Mouse (Mus musculus) stomach, embryonic 16.5 days (tissue): Measurements from ENCODE around the gene Lmx1b. TPM values are rescaled to one million over a fixed set of nuclear protein-coding genes. Genes with fewer than 3 reads are reported as not detected.

Experiments used
- ATAC-seq: fragments of 200-750 bp; cut with Nextera tagmentation; 2 replicates; pipeline ENCODE4 v1.8.0; 2017; ENCODE audit warnings: moderate number of reproducible peaks, moderate TSS enrichment; ENCODE audit not compliant: insufficient read depth, low FRiP score
- H3K27ac ChIP-seq: fragments of 300-500 bp; sonication (generic); 2 replicates; pipeline ENCODE4 v1.5.1; 2014; ENCODE audit warnings: low read length
- H3K27me3 ChIP-seq: fragments of 300-500 bp; sonication (generic); 2 replicates; pipeline ENCODE4 v1.6.1; 2014; ENCODE audit warnings: low read length, control low read depth, mixed read lengths; ENCODE audit not compliant: control insufficient read depth, insufficient read depth
- H3K36me3 ChIP-seq: fragments of 300-500 bp; sonication (generic); 2 replicates; pipeline ENCODE4 v1.6.1; 2014; ENCODE audit warnings: low read length; ENCODE audit not compliant: control insufficient read depth, insufficient read depth
- H3K4me1 ChIP-seq: fragments of 300-500 bp; sonication (generic); 2 replicates; pipeline ENCODE4 v1.6.1; 2014; ENCODE audit warnings: low read length, control low read depth, mixed read lengths; ENCODE audit not compliant: control insufficient read depth, insufficient read depth
- H3K4me2 ChIP-seq: fragments of 300-500 bp; sonication (generic); 2 replicates; pipeline ENCODE4 v1.6.1; 2014; ENCODE audit warnings: low read depth, low read length, mixed read lengths
- H3K4me3 ChIP-seq: fragments of 300-500 bp; sonication (generic); replicated peaks from 2 replicates; pipeline ENCODE4 v1.5.1; 2014; ENCODE audit warnings: mild to moderate bottlenecking, low read length
- H3K9ac ChIP-seq: fragments of 300-500 bp; sonication (generic); 2 replicates; pipeline ENCODE4 v1.6.1; 2014; ENCODE audit warnings: low read length
- H3K9me3 ChIP-seq: fragments of 300-500 bp; sonication (generic); replicated peaks from 2 replicates; pipeline ENCODE4 v1.6.1; 2016; ENCODE audit warnings: low read length, control low read depth; ENCODE audit not compliant: control insufficient read depth
- WGBS: fragments of 180-500 bp; shearing (Covaris S2); extraction: QIAGEN DNeasy Blood & Tissue Kit; methylation state at CpG from one replicate; pipeline ENCODE4 v1.1.7; 2014; 5-methylcytosine and 5-hydroxymethylcytosine counted together
- polyA plus RNA-seq: library from polyadenylated mRNA; unstranded; fragments of >200 nt; fragmentation: Nextera tagmentation; extraction: Ambion mirVana; gene quantifications from 2 replicates; pipeline ENCODE4 v1.2.1, GENCODE M21; 2015

The Lmx1b gene
- polyA plus RNA-seq, 1 experiment from 2014 or later: not detected

DNA sequence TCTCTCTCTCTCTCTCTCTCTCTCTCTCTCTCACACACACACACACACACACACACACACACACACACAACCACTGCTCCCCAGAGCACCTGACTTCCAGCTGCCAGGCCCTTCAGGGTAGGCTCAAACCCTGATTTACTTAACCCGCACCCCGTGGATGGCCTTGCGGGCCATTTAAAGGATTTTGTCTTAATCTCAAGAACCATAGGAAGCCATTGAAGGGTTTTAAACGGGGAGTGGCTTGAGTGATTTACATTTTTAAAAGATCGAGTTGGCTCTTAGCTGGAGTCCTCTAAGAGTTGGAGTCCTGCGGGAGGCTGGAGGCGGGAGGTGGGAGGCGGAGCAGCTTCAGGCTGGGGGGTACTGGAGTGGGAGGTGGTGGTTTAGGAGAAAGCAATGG is 58.4 kb downstream of the Lmx1b start:
- peaks cover 46% of the 10 kb centered on the region for H3K27me3 ChIP-seq
- peaks cover 16% of the 10 kb centered on the region for H3K4me1 ChIP-seq
- H3K9me3 ChIP-seq: no peaks in the 10 kb centered on the region
- ATAC-seq: no peak
- no peak overlapping the region for H3K27ac ChIP-seq
- no peaks in the 10 kb centered on the region for H3K36me3 ChIP-seq
- WGBS: 16% methylated on average over 8 of the region's 8 CpGs
- no peak overlapping the region; the same call in 1 of the 2 replicates for H3K9ac ChIP-seq
- H3K4me3 ChIP-seq: no peak overlapping the region
- no peak overlapping the region for H3K4me2 ChIP-seq

DNA sequence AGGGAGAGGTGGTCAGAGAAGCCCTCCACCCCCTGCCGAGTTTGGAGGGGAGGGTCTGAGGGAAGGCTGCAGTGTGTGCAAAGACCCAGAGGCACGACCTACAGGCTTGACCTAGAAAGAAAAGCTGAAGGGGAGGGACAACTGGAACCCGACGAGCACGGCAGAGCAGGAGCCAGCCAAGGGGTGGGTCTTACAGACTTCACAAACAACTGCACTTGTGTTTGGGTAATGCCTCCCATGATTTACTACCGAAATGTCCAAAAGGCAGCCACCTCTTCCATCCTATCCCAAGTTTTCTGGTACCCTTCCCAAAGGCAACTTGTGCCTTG is 58.9 kb downstream of the Lmx1b start:
- H3K9me3 ChIP-seq: no peaks in the 10 kb centered on the region
- H3K4me1 ChIP-seq: peaks cover 16% of the 10 kb centered on the region
- 6% methylated on average over 6 of the region's 6 CpGs for WGBS
- H3K4me2 ChIP-seq: no peak overlapping the region
- no peaks in the 10 kb centered on the region for H3K36me3 ChIP-seq
- ATAC-seq: no peak
- no peak overlapping the region for H3K27ac ChIP-seq
- no peak overlapping the region for H3K4me3 ChIP-seq
- H3K27me3 ChIP-seq: peaks cover 46% of the 10 kb centered on the region
- no peak overlapping the region for H3K9ac ChIP-seq

DNA sequence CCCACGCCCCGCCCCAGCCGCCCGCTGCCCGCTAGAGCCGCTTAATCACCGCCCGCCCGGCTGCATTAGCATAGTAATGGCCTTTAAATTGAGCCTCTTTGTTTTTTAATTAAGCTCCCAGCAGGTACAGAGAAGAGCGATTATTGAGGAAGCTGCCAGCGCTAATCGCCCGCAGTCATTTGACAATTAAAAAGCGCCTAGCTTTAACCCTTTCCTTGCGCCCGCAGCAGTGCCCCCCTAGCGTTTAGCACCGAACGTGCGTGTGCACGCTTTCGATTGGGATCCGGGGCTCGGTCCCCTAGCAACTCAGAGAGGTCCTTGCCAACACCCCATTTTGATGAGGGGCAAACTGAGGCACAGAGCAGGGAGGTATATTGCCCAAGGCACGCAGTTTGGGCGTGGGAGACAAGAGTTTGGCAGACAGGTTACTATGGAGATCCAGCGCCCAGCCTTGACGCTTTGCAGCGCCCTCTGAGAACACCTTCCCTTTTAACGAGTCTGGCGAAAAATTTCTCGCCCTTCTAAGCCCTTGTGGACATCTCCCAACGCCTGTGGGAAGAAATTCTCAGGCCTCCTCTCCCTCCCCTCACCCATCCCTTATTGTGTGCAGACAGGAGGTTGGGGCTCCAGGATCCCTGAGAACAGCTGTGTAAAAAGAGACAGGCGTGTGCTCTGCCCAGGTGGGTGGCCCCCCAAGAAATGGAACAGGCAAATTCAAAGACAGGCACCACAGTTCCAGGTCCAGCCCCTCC is 59.4 kb downstream of the Lmx1b start:
- Histone ChIP-seq H3K4me1 (peaks cover 16% of the 10 kb centered on the region), H3K27ac (no peak overlapping the region), H3K27me3 (peaks cover 43% of the 10 kb centered on the region), H3K36me3 (no peaks in the 10 kb centered on the region), H3K4me3 (peak overlapping the region; percentile 35), H3K9me3 (no peaks in the 10 kb centered on the region), H3K4me2 (peak overlapping the region; percentile 50), H3K9ac (no peak overlapping the region)
- WGBS: 2% methylated on average over 34 of the region's 34 CpGs
- ATAC-seq: no peak

DNA sequence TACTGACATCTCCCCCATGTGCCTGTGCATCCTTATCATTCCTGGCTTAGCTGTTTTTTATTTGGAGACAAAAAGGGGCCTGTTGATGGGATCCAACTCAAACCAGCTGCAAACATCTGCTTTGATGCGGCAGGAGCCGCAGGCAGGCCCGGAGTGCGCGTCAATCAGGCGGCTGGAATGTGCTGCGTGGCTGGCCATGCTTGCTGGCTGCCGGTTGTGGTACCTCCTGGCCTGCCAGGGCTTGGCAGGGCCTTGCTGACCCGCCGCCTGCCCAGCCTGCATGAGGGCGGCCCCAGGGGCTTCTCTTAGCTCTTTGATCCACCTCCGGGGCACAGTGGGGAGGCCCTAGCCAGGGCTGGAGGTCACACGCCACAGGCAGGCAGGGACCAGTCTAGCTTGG is 64.9 kb downstream of the Lmx1b start:
- peaks cover 32% of the 10 kb centered on the region for H3K27me3 ChIP-seq
- no peak overlapping the region for H3K9ac ChIP-seq
- no peaks in the 10 kb centered on the region for H3K4me1 ChIP-seq
- 34% methylated on average over 13 of the region's 13 CpGs for WGBS
- no peaks in the 10 kb centered on the region for H3K9me3 ChIP-seq
- H3K4me3 ChIP-seq: no peak overlapping the region
- H3K4me2 ChIP-seq: no peak overlapping the region
- no peak overlapping the region for H3K27ac ChIP-seq
- H3K36me3 ChIP-seq: no peaks in the 10 kb centered on the region
- no peak for ATAC-seq

DNA sequence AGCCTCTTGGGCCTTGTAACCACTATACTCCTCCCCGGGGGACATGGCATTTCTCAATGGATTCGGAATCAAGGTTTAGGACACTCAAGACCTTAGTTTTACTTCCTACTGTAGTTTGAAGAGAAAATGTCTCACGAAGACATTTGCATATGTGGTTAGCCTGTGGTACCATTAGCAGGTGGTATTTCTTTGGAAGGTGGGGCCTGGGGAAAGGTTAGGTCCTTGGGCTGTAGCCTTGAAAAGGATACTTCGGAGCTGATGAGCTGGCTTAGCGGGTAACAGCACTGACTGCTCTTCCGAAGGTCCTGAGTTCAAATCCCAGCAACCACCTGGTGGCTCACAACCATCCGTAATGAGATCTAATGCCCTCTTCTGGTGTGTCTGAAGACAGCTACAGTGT is 67.2 kb downstream of the Lmx1b start:
- ATAC-seq: no peak
- Histone ChIP-seq H3K4me1 (no peaks in the 10 kb centered on the region), H3K9me3 (no peaks in the 10 kb centered on the region), H3K9ac (no peak overlapping the region), H3K36me3 (no peaks in the 10 kb centered on the region), H3K4me2 (no peak overlapping the region), H3K4me3 (no peak overlapping the region), H3K27ac (no peak overlapping the region), H3K27me3 (peaks cover 36% of the 10 kb centered on the region)
- WGBS: 89% methylated on average over 7 of the region's 7 CpGs

DNA sequence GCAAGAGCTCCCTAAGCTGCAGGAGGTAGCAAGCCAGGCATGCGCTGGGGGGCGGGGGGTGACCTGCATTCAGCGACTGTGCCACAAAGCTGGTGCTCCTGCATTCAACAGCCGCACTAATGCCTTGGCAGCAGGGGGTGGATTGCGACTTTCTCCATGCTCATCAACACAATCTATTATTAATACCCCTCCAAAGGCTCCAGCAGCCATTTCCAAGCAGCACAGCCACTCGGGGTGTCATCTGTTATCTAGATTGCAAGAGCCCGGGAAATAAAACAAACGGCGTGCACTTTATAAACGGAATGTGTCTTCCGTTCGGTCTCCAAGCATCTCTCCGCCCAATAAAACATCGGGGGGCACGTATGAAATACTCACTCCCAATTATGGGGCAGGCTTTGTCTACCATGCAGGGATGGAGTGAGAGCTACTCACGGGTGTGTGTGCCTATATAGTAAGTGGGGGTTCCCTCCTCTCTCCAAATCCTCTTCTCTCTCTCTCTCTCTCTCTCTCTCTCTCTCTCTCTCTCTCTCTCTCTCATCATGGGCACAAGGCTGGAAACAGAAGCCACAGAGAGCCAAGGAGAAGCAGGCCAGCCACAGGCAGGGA is 69.0 kb downstream of the Lmx1b start:
- H3K27me3 ChIP-seq: peaks cover 36% of the 10 kb centered on the region
- no peak overlapping the region for H3K4me3 ChIP-seq
- ATAC-seq: no peak
- H3K9me3 ChIP-seq: no peaks in the 10 kb centered on the region
- WGBS: 43% methylated on average over 16 of the region's 16 CpGs
- no peaks in the 10 kb centered on the region for H3K36me3 ChIP-seq
- H3K27ac ChIP-seq: no peak overlapping the region
- H3K9ac ChIP-seq: no peak overlapping the region
- H3K4me2 ChIP-seq: no peak overlapping the region
- H3K4me1 ChIP-seq: no peaks in the 10 kb centered on the region

DNA sequence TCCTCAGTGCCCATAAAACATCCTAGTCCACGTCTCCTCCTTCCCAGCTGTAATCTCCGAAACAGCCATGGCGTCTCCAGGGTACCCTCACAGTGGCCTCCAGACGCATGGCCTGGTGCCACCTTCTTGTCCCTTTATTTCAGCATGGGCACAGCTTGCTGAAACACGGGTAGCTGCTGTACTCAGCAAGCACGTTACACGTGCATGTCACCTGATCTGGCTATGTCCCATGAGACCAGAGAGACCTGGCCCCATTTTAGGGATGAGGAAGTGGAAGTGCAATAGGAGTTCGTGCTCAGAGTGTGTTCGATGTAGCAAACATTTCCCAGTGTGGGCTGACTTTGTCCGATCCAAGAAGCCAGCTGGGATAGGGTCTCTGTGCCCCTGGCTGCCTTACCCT is 70.6 kb downstream of the Lmx1b start:
- Histone ChIP-seq H3K27me3 (peaks cover 31% of the 10 kb centered on the region; the same call in 1 of the 2 replicates), H3K4me2 (no peak overlapping the region), H3K27ac (no peak overlapping the region), H3K36me3 (no peaks in the 10 kb centered on the region), H3K9ac (no peak overlapping the region), H3K4me3 (no peak overlapping the region), H3K4me1 (no peaks in the 10 kb centered on the region), H3K9me3 (no peaks in the 10 kb centered on the region)
- 67% methylated on average over 10 of the region's 10 CpGs for WGBS
- no peak for ATAC-seq

DNA sequence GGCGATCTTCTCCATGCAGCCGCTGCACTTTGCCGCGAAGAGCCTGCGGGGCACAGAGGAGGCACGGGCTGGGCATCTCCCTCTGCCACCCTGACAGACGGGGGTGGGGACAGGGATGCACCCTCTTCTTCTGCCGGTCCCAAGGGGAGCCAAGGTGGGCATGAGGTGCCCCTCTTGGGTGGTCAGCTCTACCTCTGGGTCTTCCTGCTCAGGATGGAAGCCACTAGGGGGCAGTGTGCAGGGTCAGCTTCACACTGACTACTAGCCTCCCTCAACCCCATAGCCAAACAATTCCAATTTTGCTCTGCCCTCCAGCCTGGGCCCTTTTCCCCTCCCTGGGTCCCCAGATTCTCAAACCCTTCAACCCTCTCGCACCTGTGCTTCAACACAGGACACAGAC is 71.1 kb downstream of the Lmx1b start:
- Histone ChIP-seq H3K36me3 (no peaks in the 10 kb centered on the region), H3K27me3 (peaks cover 30% of the 10 kb centered on the region; the same call in 1 of the 2 replicates), H3K9me3 (no peaks in the 10 kb centered on the region), H3K4me3 (no peak overlapping the region), H3K4me1 (no peaks in the 10 kb centered on the region), H3K27ac (no peak overlapping the region), H3K4me2 (0 out of 2 replicates have a peak overlapping the region, but pooled peaks have one; percentile 21), H3K9ac (no peak overlapping the region)
- ATAC-seq: no peak
- 18% methylated on average over 9 of the region's 9 CpGs for WGBS

DNA sequence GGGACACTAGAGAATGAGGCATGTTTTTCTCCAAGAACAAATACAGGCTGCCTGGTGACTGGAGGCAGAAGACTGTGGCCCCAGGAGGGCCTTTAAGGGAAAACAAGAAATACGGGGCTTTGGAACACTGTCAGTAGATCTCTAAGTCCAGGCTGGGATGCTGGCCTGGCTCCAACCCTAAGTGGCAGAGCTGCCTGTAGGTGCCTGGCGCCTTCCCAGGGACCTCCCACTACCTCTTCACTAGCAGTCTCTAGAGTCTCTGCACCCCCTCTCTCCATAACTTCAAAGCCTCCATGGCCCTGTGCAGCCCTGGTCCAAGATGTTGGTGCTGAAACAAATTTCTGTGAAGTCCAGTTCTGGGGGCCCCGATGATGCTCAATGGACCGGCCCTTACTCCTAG is 74.4 kb downstream of the Lmx1b start:
- ATAC-seq: no peak
- Histone ChIP-seq H3K9ac (no peak overlapping the region), H3K9me3 (no peaks in the 10 kb centered on the region), H3K36me3 (no peaks in the 10 kb centered on the region), H3K4me1 (no peaks in the 10 kb centered on the region), H3K27ac (no peak overlapping the region), H3K4me3 (no peak overlapping the region), H3K4me2 (no peak overlapping the region), H3K27me3 (peaks cover 16% of the 10 kb centered on the region; the same call in 1 of the 2 replicates)
- WGBS: 55% methylated on average over 4 of the region's 4 CpGs
